Mouse (Mus musculus) urinary bladder, adult 2 months (tissue): ENCODE data around the gene Lnp1. TPM values are rescaled to one million over a fixed set of nuclear protein-coding genes. Genes with fewer than 3 reads are reported as not detected.
"Not testable (repeated sequence)": the region's sequence is repeated elsewhere in the genome, so short reads cannot be mapped to it uniquely, and the experiment has no call there.

Source experiments
- DNase-seq: peaks from one replicate; pipeline ENCODE4 v3.0.0; 2022; ENCODE audit warnings: low spot score
- polyA plus RNA-seq: library from polyadenylated mRNA; depleted of rRNA; stranded (reverse); fragments of >200 nt; gene quantifications from 2 replicates; pipeline ENCODE4 v1.2.3, GENCODE M21; 2012; rRNA removed

The Lnp1 gene
- polyA plus RNA-seq = not detected in 2 replicates

- no peak for DNase-seq
Observed at GRCm38 (mm10) chr16:56928023-56928422, at the start of gene Lnp1. Gene Lnp1 (minus strand): TSS chr16:56928061.

- no peak for DNase-seq
Observed at GRCm38 (mm10) chr16:56974646-56975045, 46.8 kb upstream of the Lnp1 start.

GRCm38 (mm10) chr16:56958311-56958710 lies 30.4 kb upstream of the Lnp1 start:
- not testable (repeated sequence) for DNase-seq

GRCm38 (mm10) chr16:56949085-56949484 lies 21.2 kb upstream of the Lnp1 start:
- no peak for DNase-seq

- DNase-seq = no peak
Observed at GRCm38 (mm10) chr16:56942341-56942740, 14.5 kb upstream of the Lnp1 start.

- no peak for DNase-seq
Observed at GRCm38 (mm10) chr16:56920102-56920657, 7.7 kb downstream of the Lnp1 start.

GRCm38 (mm10) chr16:56917230-56917629 lies 10.6 kb downstream of the Lnp1 start:
- DNase-seq = no peak

- DNase-seq = no peak
Observed at GRCm38 (mm10) chr16:56908986-56909385, 18.9 kb downstream of the Lnp1 start.

- DNase-seq = not testable (repeated sequence)
Observed at GRCm38 (mm10) chr16:56902206-56902605, 25.7 kb downstream of the Lnp1 start.

- no peak for DNase-seq
Observed at GRCm38 (mm10) chr16:56891583-56891982, 36.3 kb downstream of the Lnp1 start.

- DNase-seq = no peak
Observed at GRCm38 (mm10) chr16:56886616-56887116, 41.2 kb downstream of the Lnp1 start.

- peak; percentile 64 for DNase-seq
Observed at GRCm38 (mm10) chr16:56885824-56886615, 41.8 kb downstream of the Lnp1 start, which contains the start of gene Tmem45a. Gene Tmem45a (minus strand): TSS chr16:56886166.

- DNase-seq = no peak
Observed at GRCm38 (mm10) chr16:56884811-56885210, 43.0 kb downstream of the Lnp1 start.

GRCm38 (mm10) chr16:56873410-56873809 lies 54.5 kb downstream of the Lnp1 start:
- no peak for DNase-seq

- no peak for DNase-seq
Observed at GRCm38 (mm10) chr16:56870458-56870857, 57.4 kb downstream of the Lnp1 start.

GRCm38 (mm10) chr16:56868361-56868760 lies 59.5 kb downstream of the Lnp1 start:
- DNase-seq = no peak

- DNase-seq = no peak
Observed at GRCm38 (mm10) chr16:56867591-56867990, 60.3 kb downstream of the Lnp1 start.

Other genes with a start within 250 kb of the Lnp1 start
- 53.2 and 54.8 TPM in 2 replicates for gene Tfg, start 210.6 kb downstream of the Lnp1 start, polyA plus RNA-seq
- gene Adgrg7, start 132.2 kb downstream of the Lnp1 start, polyA plus RNA-seq = not detected in 2 replicates
- 15.1 and 15.3 TPM in 2 replicates for gene Tmem45a, start 41.9 kb downstream of the Lnp1 start, polyA plus RNA-seq
- 0.21 TPM in 2 replicates for gene Tmem45a2, start 143.3 kb upstream of the Lnp1 start, polyA plus RNA-seq
- gene Tomm70a, start 193.6 kb upstream of the Lnp1 start, polyA plus RNA-seq = 29.8 and 31.5 TPM in 2 replicates
- gene Nit2, start 239.3 kb upstream of the Lnp1 start, polyA plus RNA-seq = 30.8 and 30.9 TPM in 2 replicates